Mouse (Mus musculus) myocyte (in vitro differentiated cells): Measurements from ENCODE around the gene Pdzd2. TPM values are rescaled to one million over a fixed set of nuclear protein-coding genes. Genes with fewer than 3 reads are reported as not detected.

Source experiments
- H3K27me3 ChIP-seq: one replicate; pipeline ENCODE4 v1.6.1; 2011; ENCODE audit not compliant: control insufficient read depth, insufficient read depth, insufficient read length
- H3K36me3 ChIP-seq: one replicate; pipeline ENCODE4 v1.6.1; 2011; ENCODE audit not compliant: control insufficient read depth, insufficient read depth
- H3K4me2 ChIP-seq: one replicate; pipeline ENCODE4 v1.6.1; 2011; ENCODE audit warnings: low read depth, control low read depth
- H3K4me3 ChIP-seq: one replicate; pipeline ENCODE4 v1.5.1; 2011; ENCODE audit warnings: mild to moderate bottlenecking, control low read depth, moderate library complexity
- H3K79me2 ChIP-seq: one replicate; pipeline ENCODE4 v1.6.1; 2011; ENCODE audit not compliant: control insufficient read depth, insufficient read depth
- H3ac ChIP-seq: one replicate; pipeline ENCODE4 v1.6.1; 2011; ENCODE audit not compliant: control insufficient read depth, insufficient read length
- CEBPB ChIP-seq: IDR thresholded peaks from 2 replicates; pipeline ENCODE4 v1.6.1; 2011; ENCODE audit warnings: mild to moderate bottlenecking, moderate library complexity; ENCODE audit not compliant: poor library complexity, insufficient read depth, severe bottlenecking
- E2F4 ChIP-seq: IDR thresholded peaks from one replicate; pipeline ENCODE4 v1.6.1; 2011; ENCODE audit warnings: mild to moderate bottlenecking, control low read depth, moderate library complexity; ENCODE audit not compliant: insufficient read depth
- MAX ChIP-seq: IDR thresholded peaks from one replicate; pipeline ENCODE4 v1.6.1; 2011; ENCODE audit warnings: low read depth, mild to moderate bottlenecking, control low read depth
- MYOD1 ChIP-seq, 3 experiments: IDR thresholded peaks; one replicate each; pipeline ENCODE4 v1.6.1; 2011; ENCODE audit warnings: control low read depth in 2 of 3, low read depth in 2 of 3, mild to moderate bottlenecking in 2 of 3, moderate library complexity in 1 of 3; ENCODE audit not compliant: insufficient read length in 2 of 3, control insufficient read depth in 1 of 3
- MYOG ChIP-seq, 3 experiments: IDR thresholded peaks; one replicate each; pipeline ENCODE4 v1.6.1; 2011; ENCODE audit warnings: control low read depth in 2 of 3, low read depth in 2 of 3, mild to moderate bottlenecking in 2 of 3; ENCODE audit not compliant: insufficient read length in 2 of 3, control insufficient read depth in 1 of 3, insufficient read depth in 1 of 3
- POLR2A ChIP-seq: IDR thresholded peaks from one replicate; pipeline ENCODE4 v1.6.1; 2011; ENCODE audit warnings: low read depth, mild to moderate bottlenecking, control low read depth, moderate library complexity; ENCODE audit not compliant: insufficient read length
- POLR2AphosphoS2 ChIP-seq: IDR thresholded peaks from one replicate; pipeline ENCODE4 v1.6.1; 2011; ENCODE audit warnings: low read depth, control low read depth; ENCODE audit not compliant: insufficient read length
- REST ChIP-seq: IDR thresholded peaks from one replicate; pipeline ENCODE4 v1.6.1; 2011; ENCODE audit warnings: mild to moderate bottlenecking, control low read depth, moderate library complexity; ENCODE audit not compliant: insufficient read depth, insufficient read length
- SRF ChIP-seq: IDR thresholded peaks from one replicate; pipeline ENCODE4 v1.6.1; 2011; ENCODE audit warnings: low read depth; ENCODE audit not compliant: control insufficient read depth, insufficient read length
- TCF12 ChIP-seq: IDR thresholded peaks from one replicate; pipeline ENCODE4 v1.6.1; 2011; ENCODE audit warnings: mild to moderate bottlenecking, control low read depth; ENCODE audit not compliant: poor library complexity, insufficient read depth, severe bottlenecking
- TCF3 ChIP-seq: IDR thresholded peaks from one replicate; pipeline ENCODE4 v1.6.1; 2011; ENCODE audit warnings: low read depth, control low read depth; ENCODE audit not compliant: insufficient read length
- USF1 ChIP-seq: IDR thresholded peaks from one replicate; pipeline ENCODE4 v1.6.1; 2011; ENCODE audit warnings: low read depth, mild to moderate bottlenecking, control low read depth, moderate library complexity
- polyA plus RNA-seq: library from polyadenylated mRNA; unstranded; fragments of >200 nt; fragmentation: generic; extraction: Trizol; gene quantifications from one replicate; pipeline ENCODE4 v1.2.1, GENCODE M21; 2012; ENCODE audit warnings: missing spikeins

The Pdzd2 gene
- polyA plus RNA-seq, 1 experiment: 0.01 TPM

- Histone ChIP-seq H3ac (no peak overlapping the region), H3K79me2 (no peaks in the 10 kb centered on the region), H3K4me2 (no peak overlapping the region), H3K4me3 (no peak overlapping the region), H3K27me3 (peaks cover 28% of the 10 kb centered on the region), H3K36me3 (no peaks in the 10 kb centered on the region)
- no peak for TF ChIP-seq MYOD1 (IDR thresholded peaks at IDR 0.05; ENCODE audit: control insufficient read depth in 1 of 3, insufficient read length in 2 of 3, low read depth in 2 of 3)
- no peak for TF ChIP-seq POLR2A
- no peak for TF ChIP-seq USF1
- TF ChIP-seq POLR2AphosphoS2: no peak
- no peak for TF ChIP-seq MYOG (IDR thresholded peaks at IDR 0.05; ENCODE audit: control insufficient read depth in 1 of 3, insufficient read depth in 1 of 3, insufficient read length in 2 of 3, low read depth in 2 of 3)
Observed at GRCm38 (mm10) chr15:12505556-12505955, 234.2 kb downstream of the Pdzd2 start.

GRCm38 (mm10) chr15:12503907-12504306 lies 235.8 kb downstream of the Pdzd2 start:
- Histone ChIP-seq H3K4me2 (no peak overlapping the region), H3K79me2 (no peaks in the 10 kb centered on the region), H3K36me3 (no peaks in the 10 kb centered on the region), H3K4me3 (no peak overlapping the region), H3K27me3 (peaks cover 28% of the 10 kb centered on the region), H3ac (no peak overlapping the region)
- TF ChIP-seq E2F4: no peak
- no peak for TF ChIP-seq MYOG (IDR thresholded peaks at IDR 0.05; ENCODE audit: control insufficient read depth in 1 of 3, insufficient read depth in 1 of 3, insufficient read length in 2 of 3, low read depth in 2 of 3)
- TF ChIP-seq TCF3: no peak
- no peak for TF ChIP-seq REST
- TF ChIP-seq MYOD1 (IDR thresholded peaks at IDR 0.05; ENCODE audit: control insufficient read depth in 1 of 3, insufficient read length in 2 of 3, low read depth in 2 of 3): no peak

- H3K27me3 ChIP-seq: peaks cover 24% of the 10 kb centered on the region
- TF ChIP-seq MYOG (IDR thresholded peaks at IDR 0.05; ENCODE audit: control insufficient read depth in 1 of 3, insufficient read depth in 1 of 3, insufficient read length in 2 of 3, low read depth in 2 of 3) (no peak), E2F4 (no peak), POLR2AphosphoS2 (no peak), POLR2A (no peak), TCF3 (no peak), TCF12 (no peak), MAX (no peak), CEBPB (no peak), REST (no peak)
- H3K36me3 ChIP-seq: no peaks in the 10 kb centered on the region
- H3K79me2 ChIP-seq: no peaks in the 10 kb centered on the region
- no peak overlapping the region for H3K4me2 ChIP-seq
- H3ac ChIP-seq: no peak overlapping the region
- no peak overlapping the region for H3K4me3 ChIP-seq
Observed at GRCm38 (mm10) chr15:12501924-12502548, 237.7 kb downstream of the Pdzd2 start.

- no peak for TF ChIP-seq REST
- TF ChIP-seq SRF: no peak
- TF ChIP-seq E2F4: no peak
- no peak for TF ChIP-seq TCF3
- no peak for TF ChIP-seq TCF12
- no peak for TF ChIP-seq MYOG (IDR thresholded peaks at IDR 0.05; ENCODE audit: control insufficient read depth in 1 of 3, insufficient read depth in 1 of 3, insufficient read length in 2 of 3, low read depth in 2 of 3)
- no peak for TF ChIP-seq MAX
- no peak for TF ChIP-seq CEBPB
- TF ChIP-seq POLR2A: no peak
- TF ChIP-seq MYOD1 (IDR thresholded peaks at IDR 0.05; ENCODE audit: control insufficient read depth in 1 of 3, insufficient read length in 2 of 3, low read depth in 2 of 3): no peak
- no peak for TF ChIP-seq POLR2AphosphoS2
- no peak for TF ChIP-seq USF1
- Histone ChIP-seq H3K79me2 (no peaks in the 10 kb centered on the region), H3K4me2 (no peak overlapping the region), H3ac (no peak overlapping the region), H3K27me3 (peaks cover 22% of the 10 kb centered on the region), H3K4me3 (no peak overlapping the region), H3K36me3 (no peaks in the 10 kb centered on the region)
Observed at GRCm38 (mm10) chr15:12500674-12501073, 239.1 kb downstream of the Pdzd2 start.

GRCm38 (mm10) chr15:12494084-12494483 lies 245.6 kb downstream of the Pdzd2 start:
- no peaks in the 10 kb centered on the region for H3K36me3 ChIP-seq
- H3ac ChIP-seq: no peak overlapping the region
- peaks cover 5% of the 10 kb centered on the region for H3K27me3 ChIP-seq
- H3K4me2 ChIP-seq: no peak overlapping the region
- TF ChIP-seq POLR2AphosphoS2: no peak
- TF ChIP-seq TCF12: no peak
- no peak for TF ChIP-seq E2F4
- no peak for TF ChIP-seq TCF3
- no peak for TF ChIP-seq USF1
- TF ChIP-seq CEBPB: no peak
- no peak for TF ChIP-seq MAX
- no peak for TF ChIP-seq POLR2A
- no peak for TF ChIP-seq MYOG (IDR thresholded peaks at IDR 0.05; ENCODE audit: control insufficient read depth in 1 of 3, insufficient read depth in 1 of 3, insufficient read length in 2 of 3, low read depth in 2 of 3)
- no peak for TF ChIP-seq SRF
- no peak for TF ChIP-seq MYOD1 (IDR thresholded peaks at IDR 0.05; ENCODE audit: control insufficient read depth in 1 of 3, insufficient read length in 2 of 3, low read depth in 2 of 3)
- no peak for TF ChIP-seq REST
- H3K79me2 ChIP-seq: no peaks in the 10 kb centered on the region
- H3K4me3 ChIP-seq: no peak overlapping the region
